Mouse (Mus musculus) CH12.LX (cell line): Measurements from ENCODE around the gene Dis3l. TPM values are rescaled to one million over a fixed set of nuclear protein-coding genes. Genes with fewer than 3 reads are reported as not detected.
A peak's percentile ranks its signal among the peaks of the same experiment; 100 is the strongest.

ENCODE experiments used
- DNase-seq: peaks from one replicate; pipeline ENCODE4 v3.0.0-alpha.2; 2013; ENCODE audit errors: extremely low read depth
- H3K27ac ChIP-seq: 2 replicates; pipeline ENCODE4 v1.5.1; 2012; ENCODE audit warnings: low read depth, mild to moderate bottlenecking, control low read depth, moderate library complexity; ENCODE audit not compliant: insufficient read depth
- H3K27me3 ChIP-seq: replicated peaks from 2 replicates; pipeline ENCODE3; 2012; ENCODE audit warnings: inconsistent platforms
- H3K36me3 ChIP-seq, 2 experiments: replicated peaks in 1 of 2; 2 replicates each; pipeline versions ENCODE3 to v1.6.1; 2012; ENCODE audit warnings: inconsistent platforms in 1 of 2, low read length in 1 of 2, mild to moderate bottlenecking in 1 of 2, mixed read lengths in 1 of 2, moderate library complexity in 1 of 2; ENCODE audit not compliant: control insufficient read depth in 1 of 2, insufficient read depth in 1 of 2
- H3K4me1 ChIP-seq, 2 experiments: 2 replicates each; pipeline ENCODE4 v1.6.1; 2012; ENCODE audit warnings: inconsistent platforms in 1 of 2, moderate library complexity in 1 of 2; ENCODE audit not compliant: insufficient read depth in 2 of 2, control insufficient read depth in 1 of 2
- H3K4me2 ChIP-seq: 2 replicates; pipeline ENCODE4 v1.6.1; 2012; ENCODE audit warnings: low read depth, mild to moderate bottlenecking, control low read depth; ENCODE audit not compliant: poor library complexity, insufficient read depth, severe bottlenecking
- H3K4me3 ChIP-seq, 3 experiments: fragments of 150-350 bp in 1 of 3; sonication (generic) in 1 of 3; replicated peaks in 1 of 3; 2 replicates each; pipeline versions ENCODE3 to v1.5.1; 2011 to 2012; ENCODE audit warnings: low read depth in 2 of 3, low read length in 2 of 3, mild to moderate bottlenecking in 2 of 3, moderate library complexity in 2 of 3, control low read depth in 1 of 3, improper control_type of control experiment in 1 of 3, inconsistent platforms in 1 of 3, mixed read lengths in 1 of 3; ENCODE audit not compliant: poor library complexity in 1 of 3
- H3K79me2 ChIP-seq: replicated peaks from 2 replicates; pipeline ENCODE4 v1.6.1; 2012; ENCODE audit warnings: mild to moderate bottlenecking, moderate library complexity; ENCODE audit not compliant: control insufficient read depth, poor library complexity, insufficient read depth, severe bottlenecking; ENCODE audit errors: extremely low read depth
- H3K9ac ChIP-seq: 2 replicates; pipeline ENCODE4 v1.6.1; 2012; ENCODE audit warnings: low read depth, mild to moderate bottlenecking, control low read depth, moderate library complexity; ENCODE audit not compliant: insufficient read depth
- H3K9me3 ChIP-seq: replicated peaks from 2 replicates; pipeline ENCODE3; 2012; ENCODE audit warnings: low read length, inconsistent platforms, mixed read lengths
- BHLHE40 ChIP-seq: IDR thresholded peaks from 2 replicates; pipeline ENCODE4 v1.6.1; 2011; ENCODE audit warnings: mild to moderate bottlenecking, low read depth, low read length, improper control_type of control experiment
- CHD1 ChIP-seq: IDR thresholded peaks from 2 replicates; pipeline ENCODE4 v1.6.1; 2012; ENCODE audit warnings: low read depth, low read length, improper control_type of control experiment, inconsistent platforms
- CTCF ChIP-seq, 2 experiments: IDR thresholded peaks in 1 of 2; conservative IDR thresholded peaks in 1 of 2; 2 replicates each; pipeline ENCODE4 v1.5.1; 2011 to 2012; ENCODE audit warnings: low read depth in 2 of 2, low read length in 2 of 2, improper control_type of control experiment in 1 of 2, inconsistent platforms in 1 of 2, mild to moderate bottlenecking in 1 of 2, moderate library complexity in 1 of 2
- E2F4 ChIP-seq: IDR thresholded peaks from 2 replicates; pipeline ENCODE4 v1.6.1; 2011; ENCODE audit warnings: low read depth, low read length, improper control_type of control experiment; ENCODE audit not compliant: insufficient replicate concordance
- ELF1 ChIP-seq: IDR thresholded peaks from 2 replicates; pipeline ENCODE4 v1.6.1; 2014; ENCODE audit warnings: low read depth, mild to moderate bottlenecking, inconsistent platforms, low read length, improper control_type of control experiment
- EP300 ChIP-seq: IDR thresholded peaks from 2 replicates; pipeline ENCODE4 v1.6.1; 2011; ENCODE audit warnings: low read length, improper control_type of control experiment
- ETS1 ChIP-seq: conservative IDR thresholded peaks from 2 replicates; pipeline ENCODE4 v1.6.1; 2012; ENCODE audit warnings: low read depth, mild to moderate bottlenecking, inconsistent platforms, low read length, improper control_type of control experiment, moderate library complexity
- GABPA ChIP-seq: IDR thresholded peaks from 2 replicates; pipeline ENCODE4 v1.6.1; 2012; ENCODE audit warnings: low read depth, low read length, improper control_type of control experiment, inconsistent platforms; ENCODE audit not compliant: insufficient replicate concordance
- HCFC1 ChIP-seq: IDR thresholded peaks from 2 replicates; pipeline ENCODE4 v1.6.1; 2012; ENCODE audit warnings: low read depth, mild to moderate bottlenecking, inconsistent platforms, low read length, improper control_type of control experiment
- IRF4 ChIP-seq: IDR thresholded peaks from 2 replicates; pipeline ENCODE4 v1.6.1; 2014; ENCODE audit warnings: low read depth, mild to moderate bottlenecking, inconsistent platforms, low read length, improper control_type of control experiment
- JUN ChIP-seq: IDR thresholded peaks from 2 replicates; pipeline ENCODE4 v1.6.1; 2011; ENCODE audit warnings: low read depth, mild to moderate bottlenecking, low read length, improper control_type of control experiment, moderate library complexity; ENCODE audit not compliant: insufficient read depth
- JUND ChIP-seq: conservative IDR thresholded peaks from 2 replicates; pipeline ENCODE4 v1.6.1; 2011; ENCODE audit warnings: low read depth, low read length, improper control_type of control experiment
- KAT2A ChIP-seq: IDR thresholded peaks from 2 replicates; pipeline ENCODE4 v1.6.1; 2012; ENCODE audit warnings: low read length, improper control_type of control experiment, inconsistent platforms; ENCODE audit not compliant: insufficient replicate concordance
- MAFK ChIP-seq: IDR thresholded peaks from 2 replicates; pipeline ENCODE4 v1.6.1; 2011; ENCODE audit warnings: low read length, improper control_type of control experiment; ENCODE audit not compliant: insufficient replicate concordance
- MAX ChIP-seq: IDR thresholded peaks from 2 replicates; pipeline ENCODE4 v1.6.1; 2011; ENCODE audit warnings: low read length, improper control_type of control experiment
- MEF2A ChIP-seq: IDR thresholded peaks from 2 replicates; pipeline ENCODE4 v1.6.1; 2014; ENCODE audit warnings: low read depth, mild to moderate bottlenecking, inconsistent platforms, low read length, improper control_type of control experiment, borderline replicate concordance
- MXI1 ChIP-seq: IDR thresholded peaks from 2 replicates; pipeline ENCODE4 v1.6.1; 2011; ENCODE audit warnings: mild to moderate bottlenecking, low read depth, low read length, improper control_type of control experiment
- MYC ChIP-seq: IDR thresholded peaks from 2 replicates; pipeline ENCODE4 v1.6.1; 2011; ENCODE audit warnings: low read depth, mild to moderate bottlenecking, improper control_type of control experiment, low read length
- NELFE ChIP-seq: IDR thresholded peaks from 2 replicates; pipeline ENCODE4 v1.6.1; 2011; ENCODE audit warnings: low read depth, low read length, improper control_type of control experiment
- POLR2A ChIP-seq: IDR thresholded peaks from 2 replicates; pipeline ENCODE4 v1.6.1; 2011; ENCODE audit warnings: low read depth, mild to moderate bottlenecking, improper control_type of control experiment, low read length
- POLR2AphosphoS2 ChIP-seq: IDR thresholded peaks from 2 replicates; pipeline ENCODE4 v1.6.1; 2011; ENCODE audit warnings: low read depth, low read length, improper control_type of control experiment
- RAD21 ChIP-seq: IDR thresholded peaks from 2 replicates; pipeline ENCODE4 v1.6.1; 2011; ENCODE audit warnings: low read depth, mild to moderate bottlenecking, low read length, improper control_type of control experiment, moderate library complexity
- RCOR1 ChIP-seq: conservative IDR thresholded peaks from 2 replicates; pipeline ENCODE4 v1.6.1; 2012; ENCODE audit warnings: low read depth, mild to moderate bottlenecking, inconsistent platforms, low read length, improper control_type of control experiment
- SIN3A ChIP-seq: IDR thresholded peaks from 2 replicates; pipeline ENCODE4 v1.6.1; 2012; ENCODE audit warnings: low read length, improper control_type of control experiment, inconsistent platforms
- UBTF ChIP-seq: IDR thresholded peaks from 2 replicates; pipeline ENCODE4 v1.6.1; 2012; ENCODE audit warnings: low read depth, mild to moderate bottlenecking, inconsistent platforms, low read length, improper control_type of control experiment, moderate library complexity
- USF1 ChIP-seq: IDR thresholded peaks from 2 replicates; pipeline ENCODE4 v1.6.1; 2014; ENCODE audit warnings: low read depth, mild to moderate bottlenecking, inconsistent platforms, low read length, improper control_type of control experiment
- USF2 ChIP-seq: conservative IDR thresholded peaks from 2 replicates; pipeline ENCODE4 v1.6.1; 2011; ENCODE audit warnings: low read depth, low read length, improper control_type of control experiment
- ZC3H11A ChIP-seq: IDR thresholded peaks from 2 replicates; pipeline ENCODE4 v1.6.1; 2012; ENCODE audit warnings: low read depth, mild to moderate bottlenecking, inconsistent platforms, low read length, improper control_type of control experiment
- ZKSCAN1 ChIP-seq: IDR thresholded peaks from 2 replicates; pipeline ENCODE4 v1.6.1; 2012; ENCODE audit warnings: low read depth, inconsistent platforms, low read length, improper control_type of control experiment, borderline replicate concordance
- ZMIZ1 ChIP-seq: IDR thresholded peaks from 2 replicates; pipeline ENCODE4 v1.6.1; 2012; ENCODE audit warnings: low read depth, mild to moderate bottlenecking, inconsistent platforms, low read length, improper control_type of control experiment
- ZNF384 ChIP-seq: IDR thresholded peaks from 2 replicates; pipeline ENCODE4 v1.6.1; 2012; ENCODE audit warnings: low read depth, low read length, improper control_type of control experiment, inconsistent platforms
- dilution Hi-C: fragments of 300-500 bp; cut with MboI; formaldehyde crosslinking; loops from 2 replicates; pipeline ENCODE4 v1.14.3; 2020; ENCODE audit warnings: low sequenced_read_pairs; ENCODE audit not compliant: extremely low pct_unique_long_range_greater_than_20kb, extremely low pct_ligation_motif_present
- in situ Hi-C: fragments of 300-500 bp; cut with MboI; formaldehyde crosslinking; loops from 3 replicates; pipeline ENCODE4 v1.14.3; 2019; ENCODE audit warnings: low sequenced_read_pairs, low pct_ligation_motif_present, low pct_unique_long_range_greater_than_20kb, mixed read lengths
- polyA plus RNA-seq: library from polyadenylated mRNA; unstranded; fragments of >175 nt; gene quantifications from 2 replicates; pipeline ENCODE4 v1.2.1, GENCODE M21; 2012; ENCODE audit warnings: low read depth; ENCODE audit not compliant: insufficient read length
- total RNA-seq, 2 experiments: library from RNA; depleted of rRNA; stranded (reverse); fragments of 300-350 nt in 1 of 2; fragments of >200 nt in 1 of 2; gene quantifications; 2 replicates each; pipeline ENCODE4 v1.2.3; 2012 to 2014

The Dis3l gene
- total and polyA plus RNA-seq, 3 experiments, result 6.6 to 9.6 (median 8.8) TPM

DNA sequence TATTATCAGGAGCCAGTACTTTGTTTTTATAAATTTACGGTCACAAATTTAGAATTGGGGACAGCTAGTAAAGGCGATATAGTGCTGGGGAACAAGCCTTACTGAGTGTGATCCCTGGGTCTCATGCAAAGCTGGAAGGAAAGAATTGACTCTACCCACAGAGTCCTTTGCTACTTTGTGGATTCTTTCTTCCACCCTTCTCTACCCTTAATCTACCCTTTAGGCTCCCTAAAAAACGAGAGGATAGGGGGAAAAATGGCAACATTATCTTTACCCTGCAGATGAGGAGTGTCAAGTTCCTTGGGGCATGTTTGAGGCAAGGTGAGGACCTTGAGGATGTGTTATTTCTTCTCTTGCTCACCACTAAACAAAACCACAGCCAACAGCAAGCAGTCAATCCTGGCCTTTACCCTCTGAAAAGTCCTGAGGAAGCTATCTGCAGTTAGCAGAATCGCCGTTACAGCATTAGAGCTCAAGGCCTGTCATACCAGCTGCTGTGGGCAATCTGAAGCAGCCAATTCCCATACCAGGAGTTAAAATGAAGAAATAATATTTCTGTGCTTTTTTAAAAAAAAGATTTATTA is 58.6 kb downstream of the Dis3l start:
- peaks cover 0 to 12% of the 10 kb centered on the region in 2 experiments; a peak in 2 of 4 replicates for H3K4me1 ChIP-seq
- no peaks in the 10 kb centered on the region for H3K9me3 ChIP-seq
- no peaks in the 10 kb centered on the region for H3K27me3 ChIP-seq
- peak overlapping the region; percentile 99 for H3K4me2 ChIP-seq
- TF ChIP-seq POLR2AphosphoS2, result no peak
- TF ChIP-seq SIN3A, result no peak
- no peak for TF ChIP-seq KAT2A
- in situ Hi-C loops (no loop called here), dilution Hi-C loops (no loop called here)
- H3K4me3 ChIP-seq, result peak overlapping the region; percentile 94 to 99 (median 95)
- H3K9ac ChIP-seq, result peak overlapping the region; percentile 87
- DNase-seq, result peak; percentile 28
- peaks cover 56% of the 10 kb centered on the region for H3K79me2 ChIP-seq
- H3K27ac ChIP-seq, result no peak overlapping the region
- H3K36me3 ChIP-seq, result peaks cover 0 to 23% of the 10 kb centered on the region in 2 experiments

- in situ Hi-C loops, result no loop called here
- H3K36me3 ChIP-seq, result peaks cover 0 to 17% of the 10 kb centered on the region in 2 experiments
- TF ChIP-seq MYC, result peak; percentile 72
- no peak for TF ChIP-seq ZNF384
- TF ChIP-seq NELFE, result no peak
- TF ChIP-seq POLR2A, result no peak
- TF ChIP-seq ZC3H11A, result no peak
- TF ChIP-seq RCOR1, result no peak
- TF ChIP-seq MAX, result peak; percentile 74; the same call in 1 of the 2 replicates
- no peak; the same call in 1 of the 2 replicates for TF ChIP-seq POLR2AphosphoS2
- no peak for TF ChIP-seq ELF1
- TF ChIP-seq CTCF (conservative IDR thresholded peaks at IDR 0.05 in 1 of 2, IDR thresholded peaks at IDR 0.05 in 1 of 2; ENCODE audit: low read depth in 2 of 2, low read length in 2 of 2), result no peak
- peak; percentile 66 for TF ChIP-seq SIN3A
- TF ChIP-seq MEF2A, result 0 out of 2 replicates have a peak, but pooled peaks have one; percentile 22
- TF ChIP-seq MXI1, result no peak; the same call in none of the 2 replicates
- no peak for TF ChIP-seq ETS1
- TF ChIP-seq UBTF, result peak; percentile 53; the same call in 1 of the 2 replicates
- no peak for TF ChIP-seq IRF4
- TF ChIP-seq HCFC1, result peak; percentile 3; the same call in 1 of the 2 replicates
- TF ChIP-seq USF1, result no peak
- TF ChIP-seq CHD1, result no peak
- TF ChIP-seq BHLHE40, result no peak
- no peak for TF ChIP-seq MAFK
- TF ChIP-seq JUND, result no peak
- 0 out of 2 replicates have a peak, but pooled peaks have one; percentile 26 for TF ChIP-seq KAT2A
- TF ChIP-seq RAD21, result no peak
- no peak for TF ChIP-seq ZKSCAN1
- no peak for TF ChIP-seq GABPA
- TF ChIP-seq USF2, result no peak
- TF ChIP-seq JUN, result no peak
- 0 out of 2 replicates have a peak, but pooled peaks have one; percentile 53 for TF ChIP-seq E2F4
- no peak for TF ChIP-seq EP300
- TF ChIP-seq ZMIZ1, result no peak
These were observed 59.3 kb downstream of the Dis3l start for GRCm38 (mm10) chr9:64281781-64282178.

More at GRCm38 (mm10) chr9:64281781-64282178, 59.3 kb downstream of the Dis3l start:
- peaks cover 0 to 12% of the 10 kb centered on the region in 2 experiments; a peak in 2 of 4 replicates for H3K4me1 ChIP-seq
- peak overlapping the region; percentile 94 to 99 (median 95) for H3K4me3 ChIP-seq
- DNase-seq, result no peak
- H3K9me3 ChIP-seq, result no peaks in the 10 kb centered on the region
- dilution Hi-C loops, result no loop called here
- no peaks in the 10 kb centered on the region for H3K27me3 ChIP-seq
- H3K27ac ChIP-seq, result peak overlapping the region; percentile 69
- H3K79me2 ChIP-seq, result peaks cover 51% of the 10 kb centered on the region
- H3K4me2 ChIP-seq, result peak overlapping the region; percentile 99; the same call in 1 of the 2 replicates
- peak overlapping the region; percentile 87 for H3K9ac ChIP-seq
